Comparison of ENCODE assay signal across 8 mouse cellular contexts in the genomic region with DNA sequence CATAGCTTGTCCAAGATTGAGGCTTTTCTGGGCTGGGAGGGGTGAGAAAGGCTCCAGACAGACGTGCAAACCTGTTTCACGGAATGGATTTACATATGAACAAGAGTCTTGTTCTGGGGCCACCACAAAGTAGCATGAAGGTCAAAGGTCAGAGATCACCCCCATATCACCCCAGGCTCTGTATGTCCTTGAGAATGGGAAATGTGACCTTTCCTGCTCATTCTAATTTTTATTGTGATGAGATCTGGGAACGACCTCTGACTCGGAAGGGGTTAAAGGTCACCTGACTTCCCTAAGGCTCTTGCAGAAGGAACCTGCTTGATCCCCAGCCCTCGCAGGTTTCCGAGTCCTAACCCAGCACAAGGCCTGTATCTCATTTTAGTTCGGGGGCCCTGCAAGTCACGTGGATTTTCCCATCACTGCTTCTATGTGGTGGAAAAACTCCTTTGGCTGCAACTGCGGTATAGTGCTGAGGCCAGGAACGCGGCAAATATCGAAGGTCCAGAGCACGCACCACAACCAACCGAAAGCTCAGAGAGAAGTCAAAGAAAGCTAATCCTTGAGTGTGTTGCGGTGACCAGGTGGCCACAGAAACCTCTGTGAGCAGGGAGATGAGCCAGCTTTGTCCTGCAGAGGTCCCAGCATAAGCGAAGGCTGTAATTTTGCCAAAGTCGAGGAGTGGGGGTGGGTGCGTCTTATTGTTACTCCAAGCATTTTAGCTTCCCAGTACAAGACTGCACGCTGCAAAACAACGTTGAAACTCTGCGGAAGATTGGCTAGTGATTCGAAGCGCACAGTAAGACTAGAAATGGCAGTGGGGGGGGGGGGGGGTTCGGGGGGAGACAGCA.
A peak's percentile ranks its signal among the peaks of the same experiment; 100 is the strongest.
DNase-seq lines count a peak whose midpoint lies in the region; ATAC-seq and TF ChIP-seq lines count a peak whose summit lies in the region.

No protein-coding gene starts in this region.

- no peaks in the 10 kb centered on the region for H3K79me2 ChIP-seq in heart, adult 2 months (replicated peaks; ENCODE audit: control insufficient read depth, insufficient read depth, low read length)

- no peak for DNase-seq in heart, embryonic 10.5 days (ENCODE audit: low spot score)
- DNase-seq in heart, adult 2 months: no peak
- peak; percentile 15 for DNase-seq in right cerebral cortex, postnatal 25 days
- no peak for DNase-seq in right cerebral cortex, postnatal 14 days
- no peak for DNase-seq in ovary, adult 18-20 months (ENCODE audit: low spot score)
- no peak for DNase-seq in kidney, adult 9 months

- peaks cover 42% of the 10 kb centered on the region for H3K4me1 ChIP-seq in heart, embryonic 10.5 days
- H3K4me1 ChIP-seq in heart, adult 2 months (ENCODE audit: control insufficient read depth, insufficient read depth, low read length): no peaks in the 10 kb centered on the region
- peaks cover 16% of the 10 kb centered on the region for H3K4me1 ChIP-seq in intestine, embryonic 16.5 days (ENCODE audit: control insufficient read depth, insufficient read depth, low read length)
- peaks cover 17% of the 10 kb centered on the region for H3K4me1 ChIP-seq in stomach, embryonic 16.5 days (ENCODE audit: control insufficient read depth, insufficient read depth, low read length)

- TF ChIP-seq EP300 in heart, adult 2 months (IDR thresholded peaks at IDR 0.05; ENCODE audit: insufficient read depth, low read depth, low read length): no peak

- intact Hi-C loops in heart, adult 2 months (cut with DNase I): no loop called here

- TF ChIP-seq CTCF in heart, adult 2 months (IDR thresholded peaks at IDR 0.05): no peak

- no peaks in the 10 kb centered on the region for H3K27me3 ChIP-seq in heart, embryonic 10.5 days (ENCODE audit: insufficient read depth, poor library complexity, severe bottlenecking)
- H3K27me3 ChIP-seq in heart, adult 2 months (ENCODE audit: control insufficient read depth, insufficient read depth, low read length): no peaks in the 10 kb centered on the region
- no peaks in the 10 kb centered on the region for H3K27me3 ChIP-seq in intestine, embryonic 16.5 days (replicated peaks; ENCODE audit: control insufficient read depth, insufficient read depth, low read length)
- H3K27me3 ChIP-seq in stomach, embryonic 16.5 days (ENCODE audit: control insufficient read depth, insufficient read depth, low read length): no peaks in the 10 kb centered on the region

- no peaks in the 10 kb centered on the region for H3K9me3 ChIP-seq in heart, embryonic 10.5 days
- no peaks in the 10 kb centered on the region for H3K9me3 ChIP-seq in intestine, embryonic 16.5 days (ENCODE audit: control insufficient read depth, low read length)
- no peaks in the 10 kb centered on the region for H3K9me3 ChIP-seq in stomach, embryonic 16.5 days (replicated peaks; ENCODE audit: control insufficient read depth, low read length)

- no peak overlapping the region for H3K9ac ChIP-seq in heart, adult 2 months (ENCODE audit: low read depth, low read length)
- no peak overlapping the region for H3K9ac ChIP-seq in intestine, embryonic 16.5 days (ENCODE audit: low read depth, low read length)
- peak overlapping the region; percentile 41 for H3K9ac ChIP-seq in stomach, embryonic 16.5 days (ENCODE audit: low read length)

- no peak for TF ChIP-seq POLR2A in heart, adult 2 months (IDR thresholded peaks at IDR 0.05; ENCODE audit: insufficient read depth, low read depth, low read length)

- 43% methylated on average over 24 of the region's 24 CpGs for WGBS in heart, embryonic 10.5 days
- WGBS in heart, adult 2 months: 67% methylated on average over 24 of the region's 24 CpGs
- WGBS in intestine, embryonic 16.5 days: 41% methylated on average over 24 of the region's 24 CpGs
- 39% methylated on average over 24 of the region's 24 CpGs for WGBS in stomach, embryonic 16.5 days

- H3K4me3 ChIP-seq in heart, embryonic 10.5 days: peak overlapping the region; percentile 52
- H3K4me3 ChIP-seq in heart, adult 2 months: no peak overlapping the region
- no peak overlapping the region for H3K4me3 ChIP-seq in intestine, embryonic 16.5 days (ENCODE audit: low read length)
- H3K4me3 ChIP-seq in stomach, embryonic 16.5 days (replicated peaks; ENCODE audit: low read length): peak overlapping the region; percentile 39

- H3K4me2 ChIP-seq in intestine, embryonic 16.5 days (ENCODE audit: low read depth, low read length): peak overlapping the region; percentile 40
- H3K4me2 ChIP-seq in stomach, embryonic 16.5 days (ENCODE audit: low read depth, low read length): peak overlapping the region; percentile 52

- H3K36me3 ChIP-seq in heart, embryonic 10.5 days: no peaks in the 10 kb centered on the region
- H3K36me3 ChIP-seq in heart, adult 2 months (ENCODE audit: control insufficient read depth, insufficient read depth, low read length): no peaks in the 10 kb centered on the region
- H3K36me3 ChIP-seq in intestine, embryonic 16.5 days (ENCODE audit: control insufficient read depth, insufficient read depth, low read length): no peaks in the 10 kb centered on the region
- no peaks in the 10 kb centered on the region for H3K36me3 ChIP-seq in stomach, embryonic 16.5 days (ENCODE audit: control insufficient read depth, insufficient read depth, low read length)

- H3K27ac ChIP-seq in heart, embryonic 10.5 days: peak overlapping the region; percentile 59; the same call in 1 of the 2 replicates
- no peak overlapping the region for H3K27ac ChIP-seq in heart, adult 2 months
- H3K27ac ChIP-seq in intestine, embryonic 16.5 days (ENCODE audit: low read length): no peak overlapping the region
- no peak overlapping the region for H3K27ac ChIP-seq in stomach, embryonic 16.5 days (ENCODE audit: low read length)

- ATAC-seq in intestine, embryonic 16.5 days: no peak
- ATAC-seq in stomach, embryonic 16.5 days (ENCODE audit: insufficient read depth, low FRiP score): 0 out of 2 replicates have a peak, but pooled peaks have one; percentile 2

Comparison
In these comparisons a context has a peak if more than half of its experiments do, and no peak if none do; other contexts are left out.
1. H3K4me3 ChIP-seq: peak in heart, embryonic 10.5 days (single experiment) and stomach, embryonic 16.5 days (single experiment); none in heart, adult 2 months (single experiment) and intestine, embryonic 16.5 days (single experiment).